Mouse (Mus musculus) erythroid progenitor cell, adult 5-6 weeks (primary cell): Measurements from ENCODE around the gene Hmces. TPM values are rescaled to one million over a fixed set of nuclear protein-coding genes. Genes with fewer than 3 reads are reported as not detected.

Experiments
- total RNA-seq, 2 experiments: library from RNA; stranded (forward) in 1 of 2; stranded (reverse) in 1 of 2; fragments of 150-400 nt in 1 of 2; fragments of 186-747, 209-891 nt in 1 of 2; gene quantifications; 2 replicates each; pipeline versions ENCODE4 v1.2.3 to v1.2.4; 2015 to 2017; ENCODE audit warnings: low replicate concordance in 2 of 2

Hmces gene
- total RNA-seq, 2 experiments from 2014 or later: 8.8 to 21.4 TPM

Other genes with a start within 250 kb of the Hmces start
- gene Aplf, start 241.7 kb upstream of the Hmces start, total RNA-seq (2015; ENCODE audit: low replicate concordance): 28.9 and 37.8 TPM in 2 replicates
- gene Aplf, start 241.7 kb upstream of the Hmces start, total RNA-seq (2017; ENCODE audit: low replicate concordance): 43.6 and 69.8 TPM in 2 replicates
- gene Efcc1, start 183.1 kb upstream of the Hmces start, total RNA-seq (2015; ENCODE audit: low replicate concordance): not detected in 2 replicates
- 0.08 TPM in 1 of 2 replicates, not detected in the other for gene Efcc1, start 183.1 kb upstream of the Hmces start, total RNA-seq (2017; ENCODE audit: low replicate concordance)
- gene Gp9, start 135.9 kb upstream of the Hmces start, total RNA-seq (2015; ENCODE audit: low replicate concordance): 32.4 and 58.3 TPM in 2 replicates
- gene Gp9, start 135.9 kb upstream of the Hmces start, total RNA-seq (2017; ENCODE audit: low replicate concordance): 11.4 and 18.4 TPM in 2 replicates
- gene Rab43, start 101.8 kb upstream of the Hmces start, total RNA-seq (2015; ENCODE audit: low replicate concordance): 172 and 177 TPM in 2 replicates
- gene Rab43, start 101.8 kb upstream of the Hmces start, total RNA-seq (2017; ENCODE audit: low replicate concordance): 129 and 134 TPM in 2 replicates
- 1.8 and 4.2 TPM in 2 replicates for gene Gm45140, start 78.1 kb upstream of the Hmces start, total RNA-seq (2015; ENCODE audit: low replicate concordance)
- 19.1 and 24.3 TPM in 2 replicates for gene Gm45140, start 78.1 kb upstream of the Hmces start, total RNA-seq (2017; ENCODE audit: low replicate concordance)
- 11.5 and 20.1 TPM in 2 replicates for gene Isy1, start 75.1 kb upstream of the Hmces start, total RNA-seq (2015; ENCODE audit: low replicate concordance)
- gene Isy1, start 75.1 kb upstream of the Hmces start, total RNA-seq (2017; ENCODE audit: low replicate concordance): 51.5 and 62.1 TPM in 2 replicates
- gene Cnbp, start 62.8 kb upstream of the Hmces start, total RNA-seq (2015; ENCODE audit: low replicate concordance): 296 and 321 TPM in 2 replicates
- 347 and 417 TPM in 2 replicates for gene Cnbp, start 62.8 kb upstream of the Hmces start, total RNA-seq (2017; ENCODE audit: low replicate concordance)
- gene Copg1, start 26.1 kb upstream of the Hmces start, total RNA-seq (2015; ENCODE audit: low replicate concordance): 32.8 and 34.4 TPM in 2 replicates
- 35.5 and 44.9 TPM in 2 replicates for gene Copg1, start 26.1 kb upstream of the Hmces start, total RNA-seq (2017; ENCODE audit: low replicate concordance)
- gene H1fx, start 67.7 kb downstream of the Hmces start, total RNA-seq (2015; ENCODE audit: low replicate concordance): not detected in 2 replicates
- 0.39 TPM in 1 of 2 replicates, not detected in the other for gene H1fx, start 67.7 kb downstream of the Hmces start, total RNA-seq (2017; ENCODE audit: low replicate concordance)
- 119 and 121 TPM in 2 replicates for gene Rab7, start 131.3 kb downstream of the Hmces start, total RNA-seq (2015; ENCODE audit: low replicate concordance)
- 34.7 and 43.0 TPM in 2 replicates for gene Rab7, start 131.3 kb downstream of the Hmces start, total RNA-seq (2017; ENCODE audit: low replicate concordance)
- 27.8 and 41.9 TPM in 2 replicates for gene Rpn1, start 170.5 kb downstream of the Hmces start, total RNA-seq (2015; ENCODE audit: low replicate concordance)
- gene Rpn1, start 170.5 kb downstream of the Hmces start, total RNA-seq (2017; ENCODE audit: low replicate concordance): 31.4 and 37.1 TPM in 2 replicates